Mouse (Mus musculus) layer of hippocampus, adult 11-12 months (tissue): ENCODE measurements around the gene Gm11037.
A peak's percentile ranks its signal among the peaks of the same experiment; 100 is the strongest.

Experiments used
- DNase-seq: peaks from one replicate; pipeline ENCODE4 v3.0.0; 2022; ENCODE audit warnings: low spot score

Gene Gm11037

GRCm38 (mm10) chr2:131149254-131149578, 15.9 kb downstream of the Gm11037 start:
- no peak for DNase-seq

- DNase-seq: no peak
These were observed 19.0 kb downstream of the Gm11037 start for GRCm38 (mm10) chr2:131152166-131152730.

GRCm38 (mm10) chr2:131154036-131154435, 20.7 kb downstream of the Gm11037 start:
- no peak for DNase-seq

- DNase-seq: no peak
These were observed 23.7 kb downstream of the Gm11037 start for GRCm38 (mm10) chr2:131156987-131157386.

GRCm38 (mm10) chr2:131159491-131159910, 26.2 kb downstream of the Gm11037 start:
- no peak for DNase-seq

GRCm38 (mm10) chr2:131159938-131160581, 26.8 kb downstream of the Gm11037 start, which contains the start of gene 1700037H04Rik:
TSS of gene 1700037H04Rik (minus strand) at chr2:131160081.
- peak; percentile 97 for DNase-seq

GRCm38 (mm10) chr2:131160671-131161111, 27.4 kb downstream of the Gm11037 start:
- peak; percentile 37 for DNase-seq

- DNase-seq: no peak
These were observed 30.6 kb downstream of the Gm11037 start for GRCm38 (mm10) chr2:131163924-131164323.

GRCm38 (mm10) chr2:131166172-131166571, 32.9 kb downstream of the Gm11037 start:
- DNase-seq: no peak

- DNase-seq: no peak
These were observed 34.7 kb downstream of the Gm11037 start for GRCm38 (mm10) chr2:131167984-131168383.

GRCm38 (mm10) chr2:131168914-131169313, 35.6 kb downstream of the Gm11037 start:
- DNase-seq: no peak

GRCm38 (mm10) chr2:131170936-131171335, 37.6 kb downstream of the Gm11037 start:
- DNase-seq: no peak

GRCm38 (mm10) chr2:131171401-131172104, 38.3 kb downstream of the Gm11037 start:
- peak; percentile 74 for DNase-seq

GRCm38 (mm10) chr2:131172322-131172721, 39.0 kb downstream of the Gm11037 start:
- DNase-seq: no peak

GRCm38 (mm10) chr2:131174700-131175099, 41.4 kb downstream of the Gm11037 start:
- DNase-seq: peak; percentile 74

- DNase-seq: no peak
These were observed 42.1 kb downstream of the Gm11037 start for GRCm38 (mm10) chr2:131175286-131175944.

- no peak for DNase-seq
These were observed 42.6 kb downstream of the Gm11037 start for GRCm38 (mm10) chr2:131175945-131176309.

GRCm38 (mm10) chr2:131176491-131176890, 43.2 kb downstream of the Gm11037 start:
- DNase-seq: no peak

- no peak for DNase-seq
These were observed 44.6 kb downstream of the Gm11037 start for GRCm38 (mm10) chr2:131177932-131178331.

GRCm38 (mm10) chr2:131178828-131179245, 45.5 kb downstream of the Gm11037 start:
- DNase-seq: no peak

GRCm38 (mm10) chr2:131179246-131179886, 46.1 kb downstream of the Gm11037 start:
- DNase-seq: peak; percentile 66

GRCm38 (mm10) chr2:131179990-131180587, 46.8 kb downstream of the Gm11037 start, which contains the start of gene Cenpb:
TSS of gene Cenpb (minus strand) at chr2:131180067.
- DNase-seq: peak; percentile 83
